Mouse (Mus musculus): ENCODE measurements at regions not wholly inside any gene's neighbourhood (a gene's known extent, or its start where the extent isn't known, plus 50 kb on each side); places are given as distances from the start of the nearest gene placed in this dataset.

DNA sequence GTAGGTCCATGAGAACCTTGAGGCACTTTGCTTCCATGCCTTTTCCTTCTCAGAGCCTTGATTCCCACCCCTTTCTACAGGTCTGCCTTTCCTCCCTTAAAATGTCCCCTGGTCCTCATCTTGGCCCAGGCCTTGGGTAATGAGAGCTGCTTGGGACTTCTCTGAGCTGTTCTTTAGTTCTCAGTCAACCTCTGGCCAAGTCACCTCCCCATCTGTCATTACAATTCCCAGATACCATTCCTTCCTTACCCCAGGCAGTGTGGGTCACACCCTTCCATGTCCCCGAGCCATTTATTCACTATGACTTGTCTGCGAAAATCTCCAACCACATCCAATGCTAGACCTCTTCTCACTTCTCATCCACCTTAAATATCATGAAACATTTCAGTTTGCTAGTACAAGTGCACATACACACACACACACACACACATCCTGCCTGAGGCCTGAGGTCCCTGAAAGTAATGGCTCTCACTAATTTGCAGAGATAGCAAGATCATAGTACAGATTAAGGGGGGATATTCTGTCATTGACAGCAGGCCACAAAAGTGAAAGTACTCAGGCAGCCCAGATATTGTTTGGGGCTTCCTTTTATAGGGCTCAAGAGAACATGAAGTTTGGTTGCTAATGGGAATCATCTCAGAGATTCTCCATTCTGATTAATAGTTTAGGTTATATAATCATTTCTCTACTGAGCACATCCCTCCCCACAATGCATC is 317.3 kb upstream of the Jarid2 start:
- TF ChIP-seq CTCF (IDR thresholded peaks at IDR 0.05; ENCODE audit: borderline replicate concordance, extremely low read depth, insufficient read depth, insufficient read length) (no peak), POLR2A (IDR thresholded peaks at IDR 0.05; ENCODE audit: borderline replicate concordance, extremely low read depth, insufficient read depth, insufficient read length, poor library complexity, severe bottlenecking) (no peak)

All from brain, embryonic 14.5 days (tissue).